Mouse (Mus musculus) liver, embryonic 13.5 days (tissue): ENCODE results near the gene Steap2. TPM values are rescaled to one million over a fixed set of nuclear protein-coding genes. Genes with fewer than 3 reads are reported as not detected.

Experiments
- ATAC-seq: fragments of 200-750 bp; cut with Nextera tagmentation; 2 replicates; pipeline ENCODE4 v1.8.0; 2017; ENCODE audit warnings: low read depth, mild to moderate bottlenecking, moderate number of reproducible peaks, moderate library complexity
- DNase-seq: peaks from one replicate; pipeline ENCODE4 v3.0.0; 2022
- H3K27ac ChIP-seq: fragments of 300-500 bp; sonication (generic); 2 replicates; pipeline ENCODE4 v1.5.1; 2015; ENCODE audit warnings: moderate library complexity, mild to moderate bottlenecking, inconsistent platforms
- H3K27me3 ChIP-seq: fragments of 300-500 bp; sonication (generic); 2 replicates; pipeline ENCODE4 v1.6.1; 2015; ENCODE audit warnings: mild to moderate bottlenecking, inconsistent platforms
- H3K36me3 ChIP-seq: fragments of 300-500 bp; sonication (generic); 2 replicates; pipeline ENCODE4 v1.6.1; 2015; ENCODE audit warnings: mild to moderate bottlenecking, inconsistent platforms
- H3K4me1 ChIP-seq: fragments of 300-500 bp; sonication (generic); replicated peaks from 2 replicates; pipeline ENCODE4 v1.6.1; 2015; ENCODE audit warnings: inconsistent platforms
- H3K4me2 ChIP-seq: fragments of 300-500 bp; sonication (generic); 2 replicates; pipeline ENCODE4 v1.6.1; 2015; ENCODE audit warnings: inconsistent platforms, mild to moderate bottlenecking, moderate library complexity
- H3K4me3 ChIP-seq: fragments of 300-500 bp; sonication (generic); replicated peaks from 2 replicates; pipeline ENCODE4 v1.5.1; 2015; ENCODE audit warnings: mild to moderate bottlenecking, inconsistent platforms
- H3K9ac ChIP-seq: fragments of 300-500 bp; sonication (generic); 2 replicates; pipeline ENCODE4 v1.6.1; 2015; ENCODE audit warnings: mild to moderate bottlenecking, inconsistent platforms
- H3K9me3 ChIP-seq: fragments of 300-500 bp; sonication (generic); replicated peaks from 2 replicates; pipeline ENCODE4 v1.6.1; 2016; ENCODE audit warnings: inconsistent platforms
- WGBS: fragments of 180-500 bp; shearing (Covaris S2); methylation state at CpG from one replicate; pipeline ENCODE4 v1.1.7; 2015; ENCODE audit not compliant: insufficient replicate concordance; 5-methylcytosine and 5-hydroxymethylcytosine counted together
- polyA plus RNA-seq: library from polyadenylated mRNA; unstranded; fragments of >200 nt; fragmentation: Nextera tagmentation; extraction: Ambion mirVana; gene quantifications from 2 replicates; pipeline ENCODE4 v1.2.1, GENCODE M21; 2015

The Steap2 gene
- polyA plus RNA-seq: 4.9 and 6.6 TPM in 2 replicates

GRCm38 (mm10) chr5:5693956-5694653, at the start of gene Steap2:
Gene Steap2, minus strand, starts transcription at chr5:5694578.
- peak; percentile 80 for ATAC-seq
- DNase-seq: no peak

GRCm38 (mm10) chr5:5734445-5734844, 40.1 kb upstream of the Steap2 start:
- ATAC-seq: no peak
- H3K4me1 ChIP-seq: no peaks in the 10 kb centered on the region
- H3K4me3 ChIP-seq: no peak overlapping the region
- H3K27ac ChIP-seq: no peak overlapping the region
- 77% methylated on average over 9 of the region's 9 CpGs for WGBS
- H3K36me3 ChIP-seq: no peaks in the 10 kb centered on the region
- no peaks in the 10 kb centered on the region for H3K27me3 ChIP-seq
- DNase-seq: no peak
- no peak overlapping the region for H3K4me2 ChIP-seq
- no peaks in the 10 kb centered on the region for H3K9me3 ChIP-seq
- H3K9ac ChIP-seq: no peak overlapping the region

More at GRCm38 (mm10) chr5:5693956-5694653, at the start of gene Steap2:
- 0 out of 2 replicates have a peak, but pooled peaks cover 2% of the 10 kb centered on the region for H3K4me1 ChIP-seq
- H3K36me3 ChIP-seq: no peaks in the 10 kb centered on the region
- peak within 1 kb of the TSS; percentile 59 for H3K4me3 ChIP-seq
- H3K27me3 ChIP-seq: peaks cover 38% of the 10 kb centered on the region
- WGBS: under 1% methylated on average over 63 of the region's 66 CpGs
- H3K4me2 ChIP-seq: peak within 1 kb of the TSS; percentile 55
- H3K9ac ChIP-seq: peak within 1 kb of the TSS; percentile 64
- H3K27ac ChIP-seq: peak within 1 kb of the TSS; percentile 50
- H3K9me3 ChIP-seq: no peaks in the 10 kb centered on the region

- Histone ChIP-seq H3K27me3 (no peaks in the 10 kb centered on the region), H3K9me3 (no peaks in the 10 kb centered on the region), H3K9ac (no peak overlapping the region), H3K27ac (no peak overlapping the region), H3K4me2 (no peak overlapping the region), H3K4me3 (no peak overlapping the region), H3K36me3 (no peaks in the 10 kb centered on the region), H3K4me1 (no peaks in the 10 kb centered on the region)
- 42% methylated on average over 2 of the region's 2 CpGs for WGBS
- DNase-seq (no peak), ATAC-seq (no peak)
Measured at GRCm38 (mm10) chr5:5732858-5733257, 38.5 kb upstream of the Steap2 start.

GRCm38 (mm10) chr5:5732208-5732607, 37.8 kb upstream of the Steap2 start:
- 87% methylated on average over 3 of the region's 3 CpGs for WGBS
- Histone ChIP-seq H3K36me3 (no peaks in the 10 kb centered on the region), H3K4me1 (no peaks in the 10 kb centered on the region), H3K4me3 (no peak overlapping the region), H3K27me3 (no peaks in the 10 kb centered on the region), H3K27ac (no peak overlapping the region), H3K9ac (no peak overlapping the region), H3K4me2 (no peak overlapping the region), H3K9me3 (no peaks in the 10 kb centered on the region)
- DNase-seq (no peak), ATAC-seq (no peak)

- Histone ChIP-seq H3K4me2 (no peak overlapping the region), H3K27ac (no peak overlapping the region), H3K4me3 (no peak overlapping the region), H3K4me1 (no peaks in the 10 kb centered on the region), H3K27me3 (no peaks in the 10 kb centered on the region), H3K9me3 (no peaks in the 10 kb centered on the region), H3K36me3 (no peaks in the 10 kb centered on the region), H3K9ac (no peak overlapping the region)
- 67% methylated on average over 4 of the region's 4 CpGs for WGBS
- no peak for ATAC-seq
- no peak for DNase-seq
Measured at GRCm38 (mm10) chr5:5729904-5730303, 35.5 kb upstream of the Steap2 start.

GRCm38 (mm10) chr5:5722217-5722616, 27.8 kb upstream of the Steap2 start:
- no peak overlapping the region for H3K27ac ChIP-seq
- H3K36me3 ChIP-seq: no peaks in the 10 kb centered on the region
- no peak overlapping the region for H3K4me2 ChIP-seq
- 74% methylated on average over 7 of the region's 7 CpGs for WGBS
- no peak overlapping the region for H3K4me3 ChIP-seq
- ATAC-seq (no peak), DNase-seq (no peak)
- H3K27me3 ChIP-seq: no peaks in the 10 kb centered on the region
- H3K9ac ChIP-seq: no peak overlapping the region
- no peaks in the 10 kb centered on the region for H3K4me1 ChIP-seq
- no peaks in the 10 kb centered on the region for H3K9me3 ChIP-seq

- H3K4me2 ChIP-seq: no peak overlapping the region
- WGBS: 60% methylated on average over 4 of the region's 4 CpGs
- H3K9me3 ChIP-seq: no peaks in the 10 kb centered on the region
- H3K4me3 ChIP-seq: no peak overlapping the region
- DNase-seq (no peak), ATAC-seq (no peak)
- H3K27me3 ChIP-seq: no peaks in the 10 kb centered on the region
- no peak overlapping the region for H3K9ac ChIP-seq
- no peak overlapping the region for H3K27ac ChIP-seq
- H3K4me1 ChIP-seq: no peaks in the 10 kb centered on the region
- no peaks in the 10 kb centered on the region for H3K36me3 ChIP-seq
Measured at GRCm38 (mm10) chr5:5711032-5711431, 16.7 kb upstream of the Steap2 start.

- no peak for ATAC-seq
- Histone ChIP-seq H3K36me3 (no peaks in the 10 kb centered on the region), H3K9ac (no peak overlapping the region), H3K9me3 (no peaks in the 10 kb centered on the region), H3K4me1 (no peaks in the 10 kb centered on the region), H3K4me2 (no peak overlapping the region), H3K27me3 (no peaks in the 10 kb centered on the region), H3K4me3 (no peak overlapping the region), H3K27ac (no peak overlapping the region)
- 57% methylated on average over 13 of the region's 13 CpGs for WGBS
- no peak for DNase-seq
Measured at GRCm38 (mm10) chr5:5707341-5708278, 13.2 kb upstream of the Steap2 start.

- no peak for ATAC-seq
- no peak overlapping the region for H3K27ac ChIP-seq
- no peak for DNase-seq
- H3K4me1 ChIP-seq: no peaks in the 10 kb centered on the region
- H3K4me2 ChIP-seq: no peak overlapping the region
- H3K9ac ChIP-seq: no peak overlapping the region
- no peaks in the 10 kb centered on the region for H3K36me3 ChIP-seq
- no peaks in the 10 kb centered on the region for H3K27me3 ChIP-seq
- no peaks in the 10 kb centered on the region for H3K9me3 ChIP-seq
- H3K4me3 ChIP-seq: no peak overlapping the region
- 16% methylated on average over 2 of the region's 2 CpGs for WGBS
Measured at GRCm38 (mm10) chr5:5705019-5705418, 10.6 kb upstream of the Steap2 start.

GRCm38 (mm10) chr5:5700386-5700785, 6.0 kb upstream of the Steap2 start:
- WGBS: 48% methylated on average over 2 of the region's 2 CpGs
- DNase-seq: no peak
- no peak for ATAC-seq
- Histone ChIP-seq H3K4me2 (no peak overlapping the region), H3K4me1 (no peaks in the 10 kb centered on the region), H3K4me3 (no peak overlapping the region), H3K9me3 (no peaks in the 10 kb centered on the region), H3K36me3 (no peaks in the 10 kb centered on the region), H3K27me3 (no peaks in the 10 kb centered on the region), H3K9ac (no peak overlapping the region), H3K27ac (no peak overlapping the region)

- Histone ChIP-seq H3K4me3 (no peak overlapping the region), H3K4me2 (no peak overlapping the region), H3K9ac (no peak overlapping the region), H3K36me3 (no peaks in the 10 kb centered on the region), H3K9me3 (no peaks in the 10 kb centered on the region), H3K4me1 (no peaks in the 10 kb centered on the region), H3K27me3 (peaks cover 12% of the 10 kb centered on the region), H3K27ac (no peak overlapping the region)
- no peak for DNase-seq
- no peak for ATAC-seq
- WGBS: 35% methylated on average over 3 of the region's 3 CpGs
Measured at GRCm38 (mm10) chr5:5698830-5699229, 4.5 kb upstream of the Steap2 start.
